Mouse (Mus musculus) cerebellum, adult 2 months (tissue): ENCODE results near the gene Klhdc4.

Experiments used
- CTCF ChIP-seq: fragments of 200-500 bp; IDR thresholded peaks from 2 replicates; pipeline ENCODE4 v1.5.1; 2011; ENCODE audit warnings: low read depth, mild to moderate bottlenecking, control low read depth, low read length, moderate library complexity, borderline replicate concordance; ENCODE audit not compliant: insufficient read depth
- POLR2A ChIP-seq: fragments of 200-500 bp; IDR thresholded peaks from 2 replicates; pipeline ENCODE4 v1.6.1; 2011; ENCODE audit warnings: low read length, control low read depth, borderline replicate concordance; ENCODE audit not compliant: insufficient read depth

GRCm38 (mm10) chr8:121857747-121858146, 28.4 kb upstream of the Klhdc4 start:
- no peak for TF ChIP-seq CTCF
- no peak for TF ChIP-seq POLR2A
